Mouse (Mus musculus) NIH3T3 (cell line): ENCODE data around the gene Nasp.

Experiments used
- DNase-seq: peaks from one replicate; pipeline ENCODE4 v3.0.0-alpha.2; 2012; ENCODE audit warnings: low read depth

Gene Nasp

GRCm38 (mm10) chr4:116635197-116635596 is 7.5 kb upstream of the Nasp start:
- DNase-seq: no peak

GRCm38 (mm10) chr4:116627359-116627716 is 403 bp downstream of the Nasp start:
- DNase-seq: peak; percentile 94

GRCm38 (mm10) chr4:116626658-116627358 is 933 bp downstream of the Nasp start:
- DNase-seq: peak; percentile 96

- no peak for DNase-seq
Measured at GRCm38 (mm10) chr4:116624831-116625230, 2.9 kb downstream of the Nasp start.

DNA sequence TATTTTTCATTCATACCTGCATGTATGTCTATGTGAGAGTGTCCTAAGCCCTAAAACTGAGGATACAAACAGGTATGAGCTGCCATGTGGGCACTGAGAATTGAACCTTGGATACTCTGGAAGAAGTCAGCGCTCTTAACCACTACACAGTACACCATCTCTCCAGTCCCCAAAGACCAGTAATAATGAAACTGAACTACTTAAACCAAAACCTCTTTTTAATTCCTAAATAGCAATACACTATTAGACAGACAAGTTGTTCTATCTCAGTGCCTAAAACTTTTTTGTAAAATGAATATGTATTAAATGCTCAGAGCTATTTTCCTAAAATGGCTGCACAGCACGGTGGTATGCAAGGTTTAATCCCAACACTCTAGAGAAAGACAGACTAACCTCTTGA is 12.5 kb downstream of the Nasp start:
- DNase-seq: no peak

GRCm38 (mm10) chr4:116612621-116613020 is 15.1 kb downstream of the Nasp start:
- DNase-seq: no peak

DNA sequence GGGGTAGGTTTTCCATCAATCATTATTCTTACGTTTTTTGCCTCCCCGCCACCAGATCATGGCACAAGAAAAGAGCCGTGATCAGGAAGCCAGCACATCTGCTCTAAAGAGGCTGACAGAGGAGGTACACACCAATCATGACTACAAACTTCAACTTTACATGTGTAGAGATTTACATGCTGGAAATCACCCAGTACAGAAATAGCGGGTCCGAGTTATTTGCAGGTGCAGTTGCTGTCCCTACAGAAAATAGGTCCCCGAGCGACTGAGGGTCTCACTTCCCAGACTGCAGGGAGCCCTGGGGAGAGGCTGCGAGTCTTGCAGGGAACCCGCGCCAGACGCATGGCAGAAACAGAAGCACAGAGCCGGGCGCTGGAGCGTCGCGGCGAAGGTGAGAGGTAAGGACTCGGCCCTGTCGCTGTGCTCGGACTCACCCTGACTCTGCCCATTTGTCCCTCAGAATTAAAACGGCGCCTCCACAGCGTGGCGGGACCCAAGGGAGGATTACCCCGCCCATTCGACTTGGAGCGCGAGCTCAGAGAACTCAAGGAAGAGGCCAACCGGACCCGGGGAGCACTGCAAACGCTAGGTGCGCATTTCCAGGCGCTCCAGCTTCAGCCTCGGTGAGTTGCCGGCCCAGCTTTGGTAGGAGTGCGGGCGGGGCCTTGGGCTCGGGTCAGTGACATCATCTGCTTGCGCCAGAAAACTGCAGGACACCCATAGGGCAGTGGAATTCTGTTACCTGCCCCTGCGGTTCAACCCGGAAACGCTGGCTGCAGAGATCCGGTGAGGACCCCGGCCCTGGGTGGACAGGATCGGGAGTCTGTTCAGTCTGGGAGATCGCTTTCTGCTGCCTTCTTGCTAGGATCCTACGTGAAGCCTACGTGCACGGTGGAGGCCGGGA is 30.5 kb downstream of the Nasp start:
- peak; percentile 95 for DNase-seq

DNA sequence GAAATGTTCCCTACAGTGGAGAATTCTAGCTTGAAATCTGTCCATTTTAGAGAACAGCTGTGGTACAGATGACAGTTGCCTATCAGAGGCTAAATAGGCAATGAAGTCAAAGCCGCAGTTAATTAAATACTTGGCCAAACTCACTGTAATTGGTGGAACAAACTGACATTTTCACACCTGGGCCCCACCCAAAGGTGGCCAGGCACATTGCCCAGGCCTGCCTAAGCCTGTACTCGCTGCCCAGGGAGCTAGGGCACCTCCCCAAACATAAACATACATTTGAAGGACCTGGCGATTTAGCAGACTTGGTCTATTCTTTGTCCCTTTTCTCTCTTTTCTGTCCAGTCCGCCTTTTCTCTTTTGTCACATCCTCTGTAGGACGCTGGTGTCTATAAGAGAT is 31.4 kb downstream of the Nasp start, which contains the start of gene Ccdc17:
Gene Ccdc17, plus strand, starts transcription at position 276 of the 400 bp plus-strand sequence.
- no peak for DNase-seq

- DNase-seq: no peak
Measured at GRCm38 (mm10) chr4:116595793-116596192, 31.9 kb downstream of the Nasp start.

DNA sequence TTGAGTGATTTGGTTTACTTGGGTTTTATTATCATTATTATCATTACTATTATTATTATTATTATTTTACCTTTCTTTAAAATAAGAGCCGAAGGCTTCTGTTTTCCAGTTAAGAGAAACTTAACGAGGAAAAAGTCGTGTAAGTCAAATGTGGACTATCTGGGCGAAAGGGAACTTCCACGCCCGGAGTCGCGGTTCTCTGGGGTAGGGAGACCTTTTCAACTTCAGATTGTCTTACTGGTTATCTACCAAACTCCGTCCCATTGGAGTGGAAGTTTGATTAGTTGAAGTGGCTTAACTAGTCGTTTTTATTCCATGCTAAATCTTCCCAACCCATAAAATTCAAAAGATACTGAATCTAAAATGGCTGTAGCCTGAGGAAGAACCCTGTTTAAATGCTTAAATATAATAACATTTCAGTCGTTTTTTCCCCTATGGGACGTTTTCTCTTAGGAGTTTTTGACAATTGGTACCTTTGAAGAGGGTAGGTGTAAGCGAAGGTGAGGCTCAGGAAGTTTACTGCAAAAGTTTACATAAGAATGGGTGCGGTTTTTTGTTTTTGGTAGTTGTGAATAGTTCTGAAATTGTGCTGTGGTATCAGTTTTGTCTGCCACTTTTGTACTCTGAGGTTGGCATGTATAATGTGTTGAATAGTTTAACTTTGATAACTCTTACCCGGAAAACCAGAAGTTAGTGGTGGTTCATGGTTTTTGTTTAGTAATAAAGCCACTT is 69.4 kb downstream of the Nasp start:
- peak; percentile 29 for DNase-seq

GRCm38 (mm10) chr4:116557306-116558121 is 70.2 kb downstream of the Nasp start, which contains the start of gene Gpbp1l1:
Gene Gpbp1l1, plus strand, starts transcription at chr4:116557658.
- DNase-seq: peak; percentile 99

GRCm38 (mm10) chr4:116556561-116557305 is 71.0 kb downstream of the Nasp start:
- DNase-seq: peak; percentile 97

DNA sequence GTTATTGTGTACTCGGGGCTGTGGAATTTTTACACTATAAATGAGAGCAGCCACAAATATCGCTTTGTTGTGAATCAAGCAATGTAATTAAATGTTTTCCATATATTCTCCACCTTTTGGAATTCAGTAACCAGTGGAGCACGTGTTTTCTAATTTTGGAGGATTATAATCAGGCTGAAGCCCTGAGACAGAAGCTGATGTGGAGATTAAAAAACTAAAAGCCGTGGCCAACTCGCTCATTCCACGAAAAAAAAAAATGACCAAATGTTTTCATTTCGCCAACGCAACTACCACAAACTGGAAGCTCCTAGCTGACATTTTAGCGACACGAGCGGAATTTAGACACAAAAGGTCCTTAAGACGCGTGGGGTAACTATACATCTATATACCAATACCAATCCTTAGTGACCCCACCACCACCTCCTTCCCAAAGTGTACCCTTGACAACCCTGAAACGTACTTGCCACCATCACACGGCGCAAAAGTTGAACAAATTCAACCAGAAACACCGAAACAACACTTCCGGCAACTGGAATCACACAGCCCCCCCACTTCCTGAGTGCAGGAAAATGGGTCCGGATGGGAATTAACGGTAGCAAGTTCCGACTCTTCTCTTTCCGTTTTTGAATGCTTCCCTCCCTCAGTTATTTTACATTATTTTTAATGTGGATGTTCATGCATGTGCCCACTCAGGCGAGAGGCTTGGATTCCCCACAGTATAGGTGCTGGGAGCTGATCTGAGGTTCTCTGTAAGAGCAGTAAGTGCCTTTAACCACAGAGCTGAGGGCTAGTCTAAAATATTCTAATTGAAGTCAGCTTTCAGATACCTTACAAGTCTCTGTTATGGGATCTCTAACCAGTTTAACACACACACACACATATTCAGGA is 72.1 kb downstream of the Nasp start, which contains the start of gene Tmem69:
Gene Tmem69, minus strand, starts transcription at position 524 of the 888 bp plus-strand sequence.
- peak; percentile 91 for DNase-seq

DNA sequence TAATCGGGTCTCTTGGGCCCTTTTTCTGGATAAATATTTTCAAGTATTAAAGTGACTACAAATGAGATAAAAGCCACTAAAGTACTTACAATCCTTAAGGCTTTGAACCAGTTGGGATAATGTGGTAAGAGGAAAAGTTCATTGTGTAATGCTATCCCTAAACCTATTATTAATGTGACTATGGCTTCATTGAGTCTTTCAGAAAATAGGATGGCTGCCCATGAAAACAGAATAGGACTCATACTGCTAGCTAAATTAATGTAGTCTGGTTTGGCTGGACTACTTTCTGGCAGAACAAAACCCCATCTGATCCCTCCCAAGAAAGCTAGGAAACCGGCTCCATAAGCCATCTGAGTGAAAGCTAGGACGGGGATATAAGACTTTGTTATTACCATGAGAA is 74.7 kb downstream of the Nasp start:
- no peak for DNase-seq
